Mouse (Mus musculus): ENCODE measurements around the gene Zfhx2.

Gene Zfhx2

DNA sequence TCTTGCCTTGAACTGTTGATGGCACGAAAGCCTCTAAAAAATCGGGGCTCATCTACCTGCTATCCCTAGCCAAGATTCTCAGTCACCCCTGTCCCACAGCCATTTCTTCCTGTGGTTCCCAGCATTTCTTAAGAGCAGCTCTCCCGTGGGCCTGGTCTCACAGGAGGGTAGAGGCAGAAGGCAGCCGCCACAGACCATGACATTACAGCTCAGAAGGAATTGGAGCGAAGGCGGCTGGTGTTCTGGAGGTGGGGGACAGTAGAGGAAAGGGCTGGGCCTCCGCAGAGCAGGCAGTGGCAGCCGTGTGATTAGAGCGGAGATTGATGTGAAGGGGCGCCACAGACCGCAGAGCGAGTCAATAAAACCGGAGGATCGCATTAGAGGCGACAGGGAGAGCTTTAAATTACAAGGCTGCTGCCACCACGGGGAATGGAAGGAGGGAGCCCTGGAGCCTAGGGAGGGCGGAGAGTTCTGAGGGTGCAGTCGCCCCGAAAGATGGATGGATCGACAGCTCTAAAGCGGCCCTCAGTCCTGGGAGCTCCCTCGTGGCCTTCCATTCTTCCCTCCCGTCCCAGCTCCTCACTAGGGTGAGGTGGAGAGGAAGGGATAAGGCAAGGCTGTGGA lies 13.6 kb downstream of the Zfhx2 start:
- WGBS: 31% methylated on average over 23 of the region's 23 CpGs

GRCm38 (mm10) chr14:55077481-55078365 lies 14.4 kb downstream of the Zfhx2 start:
- WGBS: 43% methylated on average over 15 of the region's 15 CpGs

- 70% methylated on average over 3 of the region's 3 CpGs for WGBS
Measured at GRCm38 (mm10) chr14:55076956-55077355, 15.2 kb downstream of the Zfhx2 start.

- WGBS: 13% methylated on average over 6 of the region's 6 CpGs
Measured at GRCm38 (mm10) chr14:55076224-55076623, 15.9 kb downstream of the Zfhx2 start.

- 86% methylated on average over 12 of the region's 12 CpGs for WGBS
Measured at GRCm38 (mm10) chr14:55074416-55074815, 17.7 kb downstream of the Zfhx2 start.

- WGBS: 36% methylated on average over 19 of the region's 19 CpGs
Measured at GRCm38 (mm10) chr14:55071756-55072155, 20.4 kb downstream of the Zfhx2 start.

DNA sequence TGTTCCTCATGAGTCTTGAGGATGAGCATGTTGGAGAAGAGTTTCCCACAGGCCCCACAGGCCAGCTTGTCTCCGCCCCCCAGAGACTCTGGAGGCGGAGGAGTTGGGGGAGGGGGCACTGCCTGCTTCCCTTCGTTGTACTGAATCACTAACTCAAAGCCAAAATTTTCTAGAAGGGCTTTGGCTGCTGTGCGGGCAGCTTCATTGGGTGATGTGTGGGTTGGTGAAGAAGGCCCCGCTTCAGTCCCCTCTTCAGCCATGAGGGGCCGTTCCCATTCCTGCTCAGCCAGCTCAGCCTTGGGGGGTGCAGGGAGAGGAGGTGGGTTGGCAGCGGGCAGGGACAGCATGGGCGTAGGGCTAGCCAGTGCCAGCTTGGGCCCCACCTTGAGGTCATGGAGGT lies 26.1 kb downstream of the Zfhx2 start:
- 54% methylated on average over 8 of the region's 8 CpGs for WGBS

DNA sequence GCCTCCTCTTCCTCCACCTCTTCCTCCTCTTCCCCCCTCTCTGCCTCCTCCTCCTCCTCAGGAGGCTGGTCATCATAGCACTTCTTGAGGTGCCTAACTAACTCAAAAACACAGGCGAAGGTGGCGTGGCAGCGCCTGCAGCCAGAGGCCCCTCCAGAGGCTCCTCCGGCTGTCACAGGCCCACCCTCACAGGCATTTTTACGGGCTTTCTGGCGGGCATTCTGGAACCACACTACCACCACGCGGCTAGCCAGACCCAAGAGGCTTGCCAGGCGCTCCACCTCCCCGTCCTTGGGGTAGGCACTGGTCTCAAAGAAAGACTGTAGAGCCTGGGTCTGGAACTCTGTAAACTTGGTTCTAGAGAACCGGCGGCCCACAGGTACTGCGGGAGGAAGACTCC lies 26.7 kb downstream of the Zfhx2 start:
- 72% methylated on average over 13 of the region's 13 CpGs for WGBS

DNA sequence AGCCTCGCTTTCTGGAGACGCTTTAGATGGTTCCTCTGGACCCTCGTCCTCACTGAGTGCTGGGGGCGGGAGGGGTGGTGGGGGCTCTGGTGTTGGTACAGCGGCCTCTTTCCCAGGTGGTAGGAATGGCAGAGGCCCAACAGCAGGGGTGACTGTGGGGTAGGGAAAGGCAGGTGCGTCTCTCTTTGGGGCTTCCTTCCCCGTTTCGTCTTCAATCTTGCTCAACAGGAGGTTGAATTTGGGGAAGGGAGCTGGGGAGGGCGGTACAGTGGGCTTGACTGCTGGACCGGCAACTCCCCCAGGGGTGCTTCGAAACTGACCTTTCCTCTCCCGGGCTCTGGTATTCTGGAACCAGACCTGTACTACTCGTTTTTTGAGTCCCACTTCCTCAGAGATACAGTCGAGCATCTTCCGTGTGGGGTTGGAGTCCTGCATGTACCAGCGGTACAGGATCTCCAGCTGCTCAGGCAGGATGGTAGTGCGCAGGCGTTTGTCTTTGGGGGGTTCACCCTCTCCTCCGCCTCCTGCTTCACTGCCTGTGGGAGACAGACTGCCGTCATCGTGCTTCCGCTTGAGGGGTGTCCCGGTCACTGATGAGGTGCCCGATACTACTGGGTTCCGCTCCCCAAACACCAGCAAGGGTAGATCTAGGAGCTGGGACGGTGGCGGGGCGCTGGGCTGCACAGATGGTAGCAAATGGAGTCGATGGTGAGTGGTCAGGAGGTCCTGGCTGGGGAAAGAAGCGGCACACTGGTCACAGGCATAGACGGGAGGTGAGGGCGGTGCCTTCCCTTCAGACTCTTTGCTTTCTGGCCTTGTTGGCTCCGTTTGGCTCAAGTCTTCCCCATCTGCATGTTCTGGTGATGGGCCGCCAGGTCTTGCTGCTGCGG lies 27.4 kb downstream of the Zfhx2 start:
- 74% methylated on average over 35 of the region's 35 CpGs for WGBS

- WGBS: 69% methylated on average over 22 of the region's 22 CpGs
Measured at GRCm38 (mm10) chr14:55063581-55064381, 28.3 kb downstream of the Zfhx2 start.

DNA sequence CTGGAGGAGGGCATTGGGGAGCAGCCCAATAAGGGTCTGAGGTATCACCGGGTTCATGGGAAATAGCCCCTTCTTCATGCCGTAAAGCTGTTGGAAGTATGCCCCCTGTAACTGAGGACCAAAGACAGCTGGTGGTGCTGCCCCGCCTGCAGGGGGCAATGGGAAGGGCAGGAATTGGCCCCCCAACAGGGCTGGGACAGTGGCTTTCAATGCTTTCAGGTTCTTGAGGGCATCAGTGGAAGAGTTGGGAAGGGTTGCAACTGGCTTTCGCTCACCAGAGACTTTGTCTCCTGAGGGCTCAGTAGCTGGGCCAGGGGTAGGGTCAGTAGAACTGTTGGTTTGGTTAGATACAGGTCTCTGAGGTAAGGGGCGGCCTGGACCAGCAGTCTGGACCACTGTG lies 29.0 kb downstream of the Zfhx2 start:
- WGBS: 84% methylated on average over 5 of the region's 5 CpGs

GRCm38 (mm10) chr14:55062626-55063025 lies 29.5 kb downstream of the Zfhx2 start:
- 18% methylated on average over 17 of the region's 17 CpGs for WGBS

DNA sequence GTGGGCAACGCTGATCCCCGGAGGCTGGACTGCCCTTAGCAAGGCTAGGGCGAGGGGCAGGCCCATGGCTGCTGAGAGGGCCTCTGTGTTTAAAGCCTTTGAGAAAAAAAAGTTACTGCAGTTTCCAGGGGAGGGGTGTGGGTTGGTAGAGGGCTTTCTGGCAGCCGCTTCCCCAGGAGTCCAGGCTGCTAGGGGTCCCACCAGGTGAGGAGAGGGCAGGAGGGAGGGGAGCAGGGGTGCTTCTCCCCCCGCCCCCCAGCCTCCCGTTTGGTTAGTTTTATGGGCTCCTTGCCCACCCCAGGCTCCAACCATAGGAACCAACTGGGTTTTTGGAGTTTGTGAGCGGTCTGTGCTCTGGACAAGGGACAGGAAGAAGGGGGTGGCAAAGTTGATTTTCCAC lies 30.3 kb downstream of the Zfhx2 start:
- WGBS: 50% methylated on average over 7 of the region's 7 CpGs

GRCm38 (mm10) chr14:55059931-55060330 lies 32.2 kb downstream of the Zfhx2 start:
- WGBS: 60% methylated on average over 5 of the region's 5 CpGs

DNA sequence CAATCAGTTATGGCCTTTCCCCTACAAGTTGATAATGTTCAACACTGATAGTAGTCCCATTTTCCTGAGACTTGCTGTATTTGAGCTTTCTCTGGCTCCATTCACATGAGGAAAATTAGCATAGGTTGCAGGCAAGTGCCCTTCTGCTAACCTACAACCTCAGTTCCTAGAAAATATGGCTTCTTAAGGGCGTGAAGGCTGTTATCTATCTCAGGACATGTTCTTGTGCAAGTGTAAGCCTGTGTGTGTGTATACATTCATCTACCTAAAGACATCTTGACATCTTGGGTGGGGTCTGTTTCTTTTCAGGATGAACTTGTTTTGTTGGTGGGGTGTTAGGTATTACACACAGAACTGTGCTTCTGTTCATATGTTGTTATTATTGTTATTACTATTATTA lies 33.1 kb downstream of the Zfhx2 start:
- 97% methylated on average over 1 of the region's 1 CpGs for whole genome bisulfite sequencing

DNA sequence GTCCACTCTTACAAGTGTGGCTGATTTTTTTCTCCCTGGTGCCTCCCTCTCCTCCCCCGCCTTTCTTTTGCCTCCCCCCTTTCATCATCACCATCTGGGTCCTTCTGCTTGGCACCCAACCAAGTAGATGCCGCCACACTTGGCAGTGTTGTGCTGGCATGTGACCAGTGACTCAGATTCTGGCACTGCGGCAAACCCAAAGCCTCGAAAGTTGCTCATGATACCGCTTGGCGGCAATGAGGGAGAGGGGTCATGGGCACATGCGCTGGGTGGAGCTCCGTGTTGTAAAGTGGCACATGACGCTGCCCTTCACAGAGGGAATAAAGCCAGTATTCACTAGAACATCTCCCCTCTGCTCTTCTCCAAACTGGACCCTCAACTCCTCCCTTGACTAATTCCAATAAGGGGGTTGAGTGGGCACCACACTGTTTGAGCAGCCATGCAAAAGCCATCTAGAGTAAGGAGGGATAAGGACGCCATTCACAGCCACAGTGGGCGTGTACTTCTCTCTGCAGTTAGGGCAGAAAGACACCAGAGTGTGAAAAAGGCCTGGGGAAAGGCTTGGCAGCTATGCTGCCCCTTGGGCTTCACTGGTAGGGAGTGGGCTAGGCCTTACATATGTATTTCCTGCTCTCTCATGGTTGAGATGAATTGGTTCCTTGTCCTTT lies 36.8 kb downstream of the Zfhx2 start:
- WGBS: 22% methylated on average over 11 of the region's 11 CpGs

- 30% methylated on average over 10 of the region's 10 CpGs for WGBS
Measured at GRCm38 (mm10) chr14:55054191-55054749, 37.9 kb downstream of the Zfhx2 start.

- WGBS: 20% methylated on average over 17 of the region's 17 CpGs
Measured at GRCm38 (mm10) chr14:55053708-55054190, 38.4 kb downstream of the Zfhx2 start.

GRCm38 (mm10) chr14:55053050-55053449 lies 39.1 kb downstream of the Zfhx2 start:
- WGBS: 16% methylated on average over 4 of the region's 4 CpGs

GRCm38 (mm10) chr14:55052496-55052895 lies 39.6 kb downstream of the Zfhx2 start:
- WGBS: 25% methylated on average over 9 of the region's 9 CpGs
